Mouse (Mus musculus): ENCODE data around the gene Tas1r3. TPM values are rescaled to one million over a fixed set of nuclear protein-coding genes. Genes with fewer than 3 reads are reported as not detected.

Gene Tas1r3
- polyA plus RNA-seq, 1 experiment from 2014 or later: 0.07 TPM

DNA sequence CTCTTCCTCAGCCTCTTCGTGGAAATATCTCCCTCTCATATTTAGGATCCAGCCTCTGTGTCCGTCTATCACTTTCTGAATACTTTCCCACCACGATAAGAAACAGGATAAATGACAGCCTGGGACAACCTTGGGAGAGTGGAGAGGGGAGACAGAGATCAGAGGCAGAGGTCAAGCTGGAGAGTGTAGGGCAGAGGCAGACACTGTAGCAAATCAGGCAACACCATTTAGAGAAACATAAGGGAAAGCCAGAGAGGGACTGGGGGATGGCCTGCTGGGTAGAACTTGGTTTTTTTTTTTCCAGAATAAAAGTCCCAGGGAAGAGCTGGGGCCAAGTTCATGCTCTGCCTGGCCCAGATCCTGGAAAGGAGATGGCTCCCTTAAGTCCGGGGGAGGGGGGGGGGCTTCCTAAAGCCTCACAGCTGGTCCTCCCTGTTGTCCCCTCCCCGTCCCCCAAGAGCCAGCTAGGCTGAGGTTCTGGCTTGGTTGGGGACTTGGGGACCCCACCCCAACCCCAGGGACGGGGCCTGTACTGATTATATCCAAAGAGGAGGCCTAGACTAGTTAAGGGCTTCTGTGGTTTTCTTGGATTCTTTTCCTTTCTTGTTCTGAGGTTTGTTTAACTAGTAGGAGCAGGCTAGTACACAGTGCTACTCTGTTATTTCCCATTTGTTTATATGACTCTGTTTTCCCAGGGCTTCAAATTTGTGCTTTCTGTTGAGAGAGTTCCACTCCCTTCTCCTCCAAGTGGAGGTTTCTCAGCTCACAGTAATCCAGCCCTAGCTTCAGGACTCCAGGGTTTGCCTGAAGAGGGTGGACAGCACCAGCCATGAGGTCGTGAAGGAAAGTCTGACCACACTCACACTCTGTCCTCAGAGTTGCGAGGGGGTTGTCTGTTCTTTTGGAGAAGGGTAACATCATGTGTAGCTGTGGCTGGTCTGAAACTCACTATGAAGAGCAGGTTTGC, 24.7 kb downstream of the Tas1r3 start:
- Histone ChIP-seq H3K9ac (no peak overlapping the region), H3K27me3 (replicated peaks) (peaks cover 43% of the 10 kb centered on the region), H3K36me3 (peaks cover 7% of the 10 kb centered on the region), H3K9me3 (replicated peaks) (no peaks in the 10 kb centered on the region), H3K27ac (no peak overlapping the region), H3K4me3 (no peak overlapping the region), H3K4me1 (peaks cover 50% of the 10 kb centered on the region), H3K4me2 (no peak overlapping the region)
- WGBS (ENCODE audit: insufficient replicate concordance): 40% methylated on average over 8 of the region's 8 CpGs
- ATAC-seq: no peak

DNA sequence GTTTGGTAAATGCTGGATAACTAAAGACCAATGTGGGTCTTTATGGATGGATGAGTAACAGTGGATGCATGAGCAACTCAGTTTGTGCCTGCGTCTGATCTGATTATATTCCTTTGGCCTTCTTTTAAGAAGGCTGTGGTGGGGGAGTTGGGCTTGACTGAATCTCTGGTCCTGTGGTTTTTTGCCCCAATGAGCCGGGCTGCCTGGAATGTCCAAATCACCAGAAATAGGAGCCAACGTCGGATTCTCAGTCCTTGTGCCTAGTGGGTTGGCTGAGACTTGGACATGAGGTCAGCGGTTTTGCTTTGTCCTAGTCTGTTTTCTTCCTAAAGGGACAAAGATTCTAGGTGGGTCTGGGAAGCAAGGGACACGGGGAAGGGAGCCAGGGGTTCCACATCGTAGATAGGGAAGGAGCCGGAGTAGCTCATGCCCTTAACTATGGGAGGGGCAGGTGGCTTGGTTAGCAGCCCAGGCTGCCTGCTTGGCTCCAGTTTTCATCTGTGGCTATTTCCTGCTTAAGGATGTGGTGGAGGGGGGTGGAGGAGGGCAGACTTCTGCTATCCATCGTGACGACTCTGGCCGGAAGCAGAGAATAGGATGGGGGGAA, 25.7 kb downstream of the Tas1r3 start:
- no peak for ATAC-seq
- Histone ChIP-seq H3K4me3 (no peak overlapping the region), H3K9me3 (replicated peaks) (no peaks in the 10 kb centered on the region), H3K36me3 (peaks cover 17% of the 10 kb centered on the region), H3K9ac (no peak overlapping the region), H3K4me2 (no peak overlapping the region), H3K27me3 (replicated peaks) (peaks cover 34% of the 10 kb centered on the region), H3K4me1 (peaks cover 59% of the 10 kb centered on the region), H3K27ac (no peak overlapping the region)
- WGBS (ENCODE audit: insufficient replicate concordance): 35% methylated on average over 11 of the region's 11 CpGs

- peak overlapping the region; percentile 24; the same call in 1 of the 2 replicates for H3K27ac ChIP-seq
- no peak overlapping the region for H3K4me2 ChIP-seq
- ATAC-seq: no peak
- H3K9ac ChIP-seq: no peak overlapping the region
- 45% methylated on average over 2 of the region's 2 CpGs for WGBS (ENCODE audit: insufficient replicate concordance)
- H3K4me1 ChIP-seq: peaks cover 44% of the 10 kb centered on the region
- H3K4me3 ChIP-seq: no peak overlapping the region
- H3K27me3 ChIP-seq (replicated peaks): no peaks in the 10 kb centered on the region
- H3K9me3 ChIP-seq (replicated peaks): no peaks in the 10 kb centered on the region
- H3K36me3 ChIP-seq: peaks cover 23% of the 10 kb centered on the region
Measured at GRCm38 (mm10) chr4:155833836-155834235, 29.3 kb downstream of the Tas1r3 start.

DNA sequence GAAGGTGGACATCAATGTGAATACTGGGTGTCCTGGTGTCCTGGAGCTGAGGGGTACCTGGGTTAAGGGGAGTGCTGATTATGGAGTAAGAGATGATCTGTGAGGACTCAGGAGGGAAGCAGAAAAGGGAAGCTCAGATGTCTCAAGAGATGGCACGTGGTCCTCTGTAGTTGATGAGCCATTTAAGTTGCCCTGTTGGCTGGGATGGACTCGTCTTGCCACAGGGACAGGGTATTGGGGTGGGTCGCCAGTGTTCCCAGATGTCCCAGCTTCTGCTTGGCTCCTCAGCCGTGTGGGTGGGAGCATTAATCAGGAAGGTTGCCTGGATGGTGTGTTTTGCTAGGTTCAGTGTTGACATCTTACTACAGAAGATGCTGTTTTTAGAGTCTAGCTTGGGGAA, 29.9 kb downstream of the Tas1r3 start:
- H3K9ac ChIP-seq: peak overlapping the region; percentile 88; the same call in 1 of the 2 replicates
- no peak for ATAC-seq
- H3K4me2 ChIP-seq: peak overlapping the region; percentile 89; the same call in 1 of the 2 replicates
- WGBS (ENCODE audit: insufficient replicate concordance): 69% methylated on average over 4 of the region's 4 CpGs
- no peaks in the 10 kb centered on the region for H3K27me3 ChIP-seq (replicated peaks)
- peak overlapping the region; percentile 80; the same call in 1 of the 2 replicates for H3K4me3 ChIP-seq
- peaks cover 41% of the 10 kb centered on the region for H3K4me1 ChIP-seq
- no peak overlapping the region for H3K27ac ChIP-seq
- H3K36me3 ChIP-seq: peaks cover 28% of the 10 kb centered on the region
- H3K9me3 ChIP-seq (replicated peaks): no peaks in the 10 kb centered on the region

- WGBS (ENCODE audit: insufficient replicate concordance): 46% methylated on average over 10 of the region's 10 CpGs
- Histone ChIP-seq H3K4me2 (peak overlapping the region; percentile 89), H3K36me3 (peaks cover 37% of the 10 kb centered on the region), H3K9me3 (replicated peaks) (no peaks in the 10 kb centered on the region), H3K4me1 (peaks cover 32% of the 10 kb centered on the region), H3K27ac (peak overlapping the region; percentile 91), H3K27me3 (replicated peaks) (no peaks in the 10 kb centered on the region), H3K4me3 (peak overlapping the region; percentile 80), H3K9ac (peak overlapping the region; percentile 88)
- ATAC-seq: no peak
Measured at GRCm38 (mm10) chr4:155832321-155832720, 30.8 kb downstream of the Tas1r3 start.

- Histone ChIP-seq H3K4me2 (peak overlapping the region; percentile 89), H3K27me3 (replicated peaks) (no peaks in the 10 kb centered on the region), H3K36me3 (peaks cover 42% of the 10 kb centered on the region), H3K9me3 (replicated peaks) (no peaks in the 10 kb centered on the region), H3K9ac (peak overlapping the region; percentile 88), H3K27ac (peak overlapping the region; percentile 91), H3K4me3 (peak overlapping the region; percentile 80), H3K4me1 (peaks cover 32% of the 10 kb centered on the region)
- under 1% methylated on average over 25 of the region's 25 CpGs for WGBS (ENCODE audit: insufficient replicate concordance)
- peak; percentile 23 for ATAC-seq
Measured at GRCm38 (mm10) chr4:155831831-155832230, 31.3 kb downstream of the Tas1r3 start.

- ATAC-seq: peak; percentile 96
- under 1% methylated on average over 49 of the region's 49 CpGs for WGBS (ENCODE audit: insufficient replicate concordance)
- peak within 1 kb of the TSS; percentile 91 for H3K27ac ChIP-seq
Measured at GRCm38 (mm10) chr4:155831205-155831766, 31.9 kb downstream of the Tas1r3 start, which contains the start of gene Aurkaip1. Gene Aurkaip1 (plus strand): TSS chr4:155831272.

DNA sequence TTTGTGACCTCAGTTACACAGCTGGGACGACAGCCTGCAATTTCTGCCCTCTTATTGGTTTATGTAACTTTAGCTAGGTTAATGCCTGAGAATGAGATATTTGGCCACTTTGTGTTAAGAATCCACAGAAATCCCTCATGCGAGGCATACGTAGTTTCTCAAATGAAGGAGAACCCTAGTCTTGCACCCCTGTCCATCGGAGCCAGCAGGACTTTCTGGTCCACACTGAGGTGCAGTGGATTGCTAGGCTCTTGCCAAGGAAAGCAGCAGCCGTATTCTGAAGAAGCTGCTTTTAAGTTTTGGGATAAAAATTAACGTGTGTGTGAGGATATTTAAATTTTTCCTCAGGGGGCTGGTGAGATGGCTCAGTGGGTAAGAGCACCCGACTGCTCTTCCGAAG, 32.6 kb downstream of the Tas1r3 start:
- Histone ChIP-seq H3K4me2 (peak overlapping the region; percentile 89), H3K9ac (peak overlapping the region; percentile 62)

More at GRCm38 (mm10) chr4:155831205-155831766, 31.9 kb downstream of the Tas1r3 start, which contains the start of gene Aurkaip1:
- Histone ChIP-seq H3K27me3 (replicated peaks) (no peaks in the 10 kb centered on the region), H3K4me1 (peaks cover 32% of the 10 kb centered on the region), H3K4me3 (peak within 1 kb of the TSS; percentile 80), H3K36me3 (peaks cover 48% of the 10 kb centered on the region), H3K9ac (peak within 1 kb of the TSS; percentile 88), H3K9me3 (replicated peaks) (no peaks in the 10 kb centered on the region), H3K4me2 (peak within 1 kb of the TSS; percentile 89)

DNA sequence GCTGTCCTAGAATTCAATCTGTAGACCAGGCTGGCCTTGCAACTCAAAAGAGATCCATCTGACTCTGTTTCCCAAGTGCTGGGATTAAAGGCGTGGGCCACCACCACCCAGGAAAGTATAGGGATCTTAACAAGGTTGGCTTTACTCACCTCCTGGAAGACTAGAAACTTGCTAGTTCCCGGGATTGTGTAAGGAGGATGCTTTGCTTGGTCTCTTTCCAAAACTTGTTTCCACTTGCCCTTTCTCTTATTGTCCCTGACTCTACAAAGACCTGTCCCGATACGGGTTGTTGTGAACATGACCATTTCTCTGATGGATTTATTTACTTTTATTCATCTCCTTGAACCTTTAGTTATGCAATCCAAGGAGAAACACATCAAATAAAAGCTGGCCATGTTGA, 33.3 kb downstream of the Tas1r3 start:
- ATAC-seq: no peak
- peak overlapping the region; percentile 89; the same call in 1 of the 2 replicates for H3K4me2 ChIP-seq
- H3K27me3 ChIP-seq (replicated peaks): no peaks in the 10 kb centered on the region
- H3K9ac ChIP-seq: no peak overlapping the region
- H3K9me3 ChIP-seq (replicated peaks): no peaks in the 10 kb centered on the region
- no peak overlapping the region for H3K4me3 ChIP-seq
- H3K27ac ChIP-seq: peak overlapping the region; percentile 91
- H3K36me3 ChIP-seq: peaks cover 59% of the 10 kb centered on the region
- 91% methylated on average over 4 of the region's 4 CpGs for WGBS (ENCODE audit: insufficient replicate concordance)
- peaks cover 32% of the 10 kb centered on the region for H3K4me1 ChIP-seq

More for the DNA sequence above, 32.6 kb downstream of the Tas1r3 start:
- H3K4me1 ChIP-seq: peaks cover 32% of the 10 kb centered on the region
- no peaks in the 10 kb centered on the region for H3K9me3 ChIP-seq (replicated peaks)
- H3K27ac ChIP-seq: peak overlapping the region; percentile 91
- no peak for ATAC-seq
- H3K36me3 ChIP-seq: peaks cover 52% of the 10 kb centered on the region
- WGBS (ENCODE audit: insufficient replicate concordance): 50% methylated on average over 8 of the region's 8 CpGs
- peak overlapping the region; percentile 80 for H3K4me3 ChIP-seq
- H3K27me3 ChIP-seq (replicated peaks): no peaks in the 10 kb centered on the region

GRCm38 (mm10) chr4:155823443-155823842, 39.7 kb downstream of the Tas1r3 start:
- no peak overlapping the region for H3K27ac ChIP-seq
- no peaks in the 10 kb centered on the region for H3K9me3 ChIP-seq (replicated peaks)
- H3K4me3 ChIP-seq: no peak overlapping the region
- H3K9ac ChIP-seq: no peak overlapping the region
- 93% methylated on average over 16 of the region's 16 CpGs for WGBS (ENCODE audit: insufficient replicate concordance)
- H3K4me2 ChIP-seq: no peak overlapping the region
- ATAC-seq: no peak
- H3K4me1 ChIP-seq: 0 out of 2 replicates have a peak, but pooled peaks cover 5% of the 10 kb centered on the region
- peaks cover 97% of the 10 kb centered on the region for H3K36me3 ChIP-seq
- H3K27me3 ChIP-seq (replicated peaks): no peaks in the 10 kb centered on the region

- H3K4me1 ChIP-seq: 0 out of 2 replicates have a peak, but pooled peaks cover 5% of the 10 kb centered on the region
- no peak overlapping the region for H3K27ac ChIP-seq
- no peak overlapping the region for H3K4me2 ChIP-seq
- ATAC-seq: no peak
- no peaks in the 10 kb centered on the region for H3K9me3 ChIP-seq (replicated peaks)
- H3K4me3 ChIP-seq: no peak overlapping the region
- no peaks in the 10 kb centered on the region for H3K27me3 ChIP-seq (replicated peaks)
- 79% methylated on average over 7 of the region's 7 CpGs for WGBS (ENCODE audit: insufficient replicate concordance)
- peaks cover 98% of the 10 kb centered on the region for H3K36me3 ChIP-seq
- no peak overlapping the region for H3K9ac ChIP-seq
Measured at GRCm38 (mm10) chr4:155821025-155821424, 42.1 kb downstream of the Tas1r3 start.
